Mouse (Mus musculus) embryonic fibroblast, embryonic 13.5 days (primary cell): ENCODE data around the gene Kdm5c.

Experiments used
- CTCF ChIP-seq: IDR thresholded peaks from 2 replicates; pipeline ENCODE4 v1.5.1; 2011; ENCODE audit warnings: mild to moderate bottlenecking, control low read depth, low read length, moderate library complexity, borderline replicate concordance; ENCODE audit not compliant: insufficient read depth
- POLR2A ChIP-seq: IDR thresholded peaks from 2 replicates; pipeline ENCODE4 v1.6.1; 2011; ENCODE audit warnings: low read depth, mild to moderate bottlenecking, control low read depth, low read length, moderate library complexity

- TF ChIP-seq CTCF: no peak
- TF ChIP-seq POLR2A: no peak
Measured at GRCm38 (mm10) chrX:152214703-152215102, 18.1 kb upstream of the Kdm5c start.
